Mouse (Mus musculus) forebrain, embryonic 13.5 days (tissue): ENCODE data around the gene Dkc1. TPM values are rescaled to one million over a fixed set of nuclear protein-coding genes. Genes with fewer than 3 reads are reported as not detected.

Source experiments
- ATAC-seq: fragments of 200-750 bp; cut with Nextera tagmentation; 2 replicates; pipeline ENCODE4 v1.8.0; 2017
- H3K27ac ChIP-seq: fragments of 300-500 bp; sonication (generic); 2 replicates; pipeline ENCODE4 v1.5.1; 2015; ENCODE audit warnings: inconsistent platforms, mild to moderate bottlenecking, moderate library complexity
- H3K27me3 ChIP-seq: fragments of 300-500 bp; sonication (generic); 2 replicates; pipeline ENCODE4 v1.6.1; 2015; ENCODE audit warnings: mild to moderate bottlenecking, inconsistent platforms
- H3K36me3 ChIP-seq: fragments of 300-500 bp; sonication (generic); 2 replicates; pipeline ENCODE4 v1.6.1; 2015; ENCODE audit warnings: mild to moderate bottlenecking, inconsistent platforms; ENCODE audit not compliant: poor library complexity, severe bottlenecking
- H3K4me1 ChIP-seq: fragments of 300-500 bp; sonication (generic); 2 replicates; pipeline ENCODE4 v1.6.1; 2015; ENCODE audit warnings: inconsistent platforms
- H3K4me2 ChIP-seq: fragments of 300-500 bp; sonication (generic); 2 replicates; pipeline ENCODE4 v1.6.1; 2015; ENCODE audit warnings: inconsistent platforms, mild to moderate bottlenecking, moderate library complexity
- H3K4me3 ChIP-seq: fragments of 300-500 bp; sonication (generic); 2 replicates; pipeline ENCODE4 v1.5.1; 2015; ENCODE audit warnings: mild to moderate bottlenecking, inconsistent platforms
- H3K9ac ChIP-seq: fragments of 300-500 bp; sonication (generic); 2 replicates; pipeline ENCODE4 v1.6.1; 2015; ENCODE audit warnings: mild to moderate bottlenecking, inconsistent platforms
- H3K9me3 ChIP-seq: fragments of 300-500 bp; sonication (generic); replicated peaks from 2 replicates; pipeline ENCODE4 v1.6.1; 2016; ENCODE audit warnings: inconsistent platforms
- WGBS: fragments of 180-500 bp; shearing (Covaris S2); methylation state at CpG from one replicate; pipeline ENCODE4 v1.1.7; 2015; 5-methylcytosine and 5-hydroxymethylcytosine counted together
- polyA plus RNA-seq: library from polyadenylated mRNA; unstranded; fragments of >200 nt; fragmentation: Nextera tagmentation; extraction: Ambion mirVana; gene quantifications from 2 replicates; pipeline ENCODE4 v1.2.1, GENCODE M21; 2015

Dkc1 gene
- polyA plus RNA-seq, 1 experiment from 2014 or later: 117 TPM

DNA sequence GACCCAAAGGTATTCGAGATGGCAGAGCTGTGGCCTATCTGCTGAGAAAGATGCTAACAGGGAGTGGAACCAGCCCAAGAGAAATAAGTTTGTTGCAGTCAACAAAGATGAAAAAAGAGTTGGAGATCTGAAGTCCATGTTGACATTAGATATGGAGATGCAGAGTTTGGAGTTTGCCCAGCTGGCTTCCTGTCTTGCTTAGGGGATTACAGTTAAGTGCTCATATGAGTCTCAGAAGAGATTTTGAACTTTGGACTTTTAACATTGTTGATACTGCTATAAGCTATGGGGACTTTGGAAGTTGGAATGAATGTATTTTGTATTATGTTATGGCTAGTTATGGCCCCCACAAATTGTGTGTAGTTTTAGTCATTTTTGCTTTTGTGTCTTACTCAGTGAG, 56.6 kb downstream of the Dkc1 start:
- Histone ChIP-seq H3K36me3 (no peaks in the 10 kb centered on the region), H3K27me3 (no peaks in the 10 kb centered on the region), H3K27ac (no peak overlapping the region), H3K9ac (no peak overlapping the region), H3K4me1 (no peaks in the 10 kb centered on the region), H3K4me3 (no peak overlapping the region), H3K9me3 (no peaks in the 10 kb centered on the region), H3K4me2 (no peak overlapping the region)
- WGBS: 65% methylated on average over 1 of the region's 1 CpGs
- ATAC-seq: no peak

DNA sequence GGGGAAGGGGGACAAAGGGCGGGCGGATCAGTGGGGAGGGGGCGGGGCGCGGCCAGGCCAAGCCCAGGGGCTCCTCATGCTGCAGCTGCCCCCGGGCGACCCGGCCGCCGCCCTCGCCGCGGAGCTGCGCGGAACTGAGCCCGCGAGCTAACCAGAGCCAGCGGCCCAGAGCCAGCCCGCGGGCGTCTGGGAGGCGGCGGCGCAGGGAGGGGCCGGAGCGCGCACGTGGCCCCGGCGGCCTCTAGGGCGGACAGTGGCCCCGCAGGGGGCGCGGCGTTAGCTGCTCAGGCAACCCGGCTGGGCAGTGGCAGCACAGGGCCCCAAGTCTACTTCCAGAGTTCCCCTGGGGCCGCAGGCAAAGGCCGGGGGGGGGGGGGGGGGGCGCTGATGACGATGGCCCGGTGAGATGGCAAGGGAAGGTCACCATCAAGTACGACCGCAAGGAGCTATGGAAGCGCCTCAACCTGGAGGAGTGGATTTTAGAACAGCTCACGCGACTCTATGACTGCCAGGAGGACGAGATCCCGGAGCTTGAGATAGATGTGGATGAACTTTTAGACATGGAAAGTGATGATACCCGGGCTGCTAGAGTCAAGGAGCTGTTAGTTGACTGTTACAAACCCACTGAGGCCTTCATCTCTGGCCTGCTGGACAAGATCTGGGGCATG, 60.1 kb downstream of the Dkc1 start:
- 22% methylated on average over 10 of the region's 49 CpGs for WGBS
- H3K9me3 ChIP-seq: no peaks in the 10 kb centered on the region
- H3K9ac ChIP-seq: peak overlapping the region; percentile 60
- no peaks in the 10 kb centered on the region for H3K4me1 ChIP-seq
- H3K36me3 ChIP-seq: no peaks in the 10 kb centered on the region
- no peak overlapping the region for H3K27ac ChIP-seq
- peak overlapping the region; percentile 46 for H3K4me3 ChIP-seq
- peak overlapping the region; percentile 59 for H3K4me2 ChIP-seq
- no peaks in the 10 kb centered on the region for H3K27me3 ChIP-seq
- peak; percentile 86 for ATAC-seq

Other genes with a start within 250 kb of the Dkc1 start
- gene Gab3, start 10.4 kb upstream of the Dkc1 start, polyA plus RNA-seq: 1.0 and 1.2 TPM in 2 replicates
- gene Mpp1, start 35.2 kb downstream of the Dkc1 start, polyA plus RNA-seq: 17.3 and 19.0 TPM in 2 replicates
- gene Smim9, start 67.9 kb downstream of the Dkc1 start, polyA plus RNA-seq: not detected in 2 replicates